Mouse (Mus musculus) liver, postnatal 0 days (tissue): ENCODE measurements around the gene Hsd17b3. TPM values are rescaled to one million over a fixed set of nuclear protein-coding genes. Genes with fewer than 3 reads are reported as not detected.

Experiments
- ATAC-seq: fragments of 200-750 bp; cut with Nextera tagmentation; 2 replicates; pipeline ENCODE4 v1.8.0; 2017; ENCODE audit warnings: mild to moderate bottlenecking, moderate library complexity
- DNase-seq: peaks from one replicate; pipeline ENCODE4 v3.0.0-alpha.2; 2016
- H3K27ac ChIP-seq: fragments of 300-500 bp; sonication (generic); 2 replicates; pipeline ENCODE4 v1.5.1; 2014; ENCODE audit warnings: antibody characterized with exemption, moderate library complexity, mild to moderate bottlenecking, low read depth
- H3K27me3 ChIP-seq: fragments of 300-500 bp; sonication (generic); 2 replicates; pipeline ENCODE4 v1.6.1; 2014; ENCODE audit warnings: low read length, control low read depth, mixed read lengths; ENCODE audit not compliant: insufficient read depth
- H3K36me3 ChIP-seq: fragments of 300-500 bp; sonication (generic); replicated peaks from 2 replicates; pipeline ENCODE4 v1.6.1; 2014; ENCODE audit warnings: mild to moderate bottlenecking, control low read depth, low read length, moderate library complexity, mixed read lengths; ENCODE audit not compliant: insufficient read depth
- H3K4me1 ChIP-seq: fragments of 300-500 bp; sonication (generic); 2 replicates; pipeline ENCODE4 v1.6.1; 2014; ENCODE audit warnings: antibody characterized with exemption, mild to moderate bottlenecking, control low read depth; ENCODE audit not compliant: insufficient read depth
- H3K4me2 ChIP-seq: fragments of 300-500 bp; sonication (generic); 2 replicates; pipeline ENCODE4 v1.6.1; 2014; ENCODE audit warnings: low read depth, mild to moderate bottlenecking, low read length, moderate library complexity, mixed read lengths
- H3K4me3 ChIP-seq: fragments of 300-500 bp; sonication (generic); 2 replicates; pipeline ENCODE4 v1.5.1; 2014; ENCODE audit warnings: low read depth, low read length
- H3K9ac ChIP-seq: fragments of 300-500 bp; sonication (generic); replicated peaks from 2 replicates; pipeline ENCODE4 v1.6.1; 2014; ENCODE audit warnings: mild to moderate bottlenecking, moderate library complexity
- H3K9me3 ChIP-seq: fragments of 300-500 bp; sonication (generic); 2 replicates; pipeline ENCODE4 v1.6.1; 2016; ENCODE audit warnings: mild to moderate bottlenecking, control low read depth, low read length, mixed read lengths
- CTCF ChIP-seq: sonication (generic); IDR thresholded peaks from 2 replicates; pipeline ENCODE4 v1.5.1; 2016; ENCODE audit warnings: antibody characterized with exemption, low read depth
- EP300 ChIP-seq: IDR thresholded peaks from 2 replicates; pipeline ENCODE4 v1.6.1; 2016; ENCODE audit warnings: antibody characterized with exemption, low read depth, mild to moderate bottlenecking
- WGBS: fragments of 180-500 bp; shearing (Covaris S2); extraction: QIAGEN DNeasy Blood & Tissue Kit; methylation state at CpG from one replicate; pipeline ENCODE4 v1.1.7; 2014; ENCODE audit not compliant: insufficient replicate concordance; 5-methylcytosine and 5-hydroxymethylcytosine counted together
- polyA plus RNA-seq: library from polyadenylated mRNA; unstranded; fragments of >200 nt; fragmentation: Nextera tagmentation; extraction: Ambion mirVana; gene quantifications from 2 replicates; pipeline ENCODE4 v1.2.1, GENCODE M21; 2015

The Hsd17b3 gene
- polyA plus RNA-seq, 1 experiment from 2014 or later = not detected

DNA sequence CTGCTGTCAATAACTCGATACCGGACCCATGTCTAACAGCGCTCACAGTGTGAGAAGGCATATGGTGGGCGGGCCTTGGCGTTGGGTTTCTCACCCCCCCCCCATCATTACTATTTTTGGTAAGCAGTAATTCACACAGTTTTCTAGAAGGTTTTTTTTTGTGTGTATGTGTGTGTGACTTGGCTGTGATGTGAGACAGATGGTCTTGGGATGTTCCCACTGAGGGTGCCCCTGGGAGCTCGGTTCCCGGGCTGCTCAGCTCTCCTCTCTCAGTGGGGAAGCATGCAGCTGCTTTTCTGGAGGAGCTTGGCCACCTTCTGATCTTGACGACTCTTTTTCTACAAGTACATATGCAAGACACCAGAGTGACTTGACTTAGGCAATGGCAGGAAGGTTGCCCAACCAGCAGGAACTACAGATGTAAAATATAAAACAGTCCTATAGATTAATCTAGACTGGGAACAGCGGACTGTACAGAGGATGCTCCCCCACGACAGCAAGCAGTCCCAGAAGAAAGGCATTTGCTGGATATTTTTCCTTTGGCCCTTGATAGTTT is 70.4 kb downstream of the Hsd17b3 start:
- TF ChIP-seq EP300 = no peak
- no peak for TF ChIP-seq CTCF

GRCm38 (mm10) chr13:64016048-64016447 is 73.0 kb downstream of the Hsd17b3 start:
- WGBS = 70% methylated on average over 4 of the region's 4 CpGs
- Histone ChIP-seq H3K9ac (no peak overlapping the region), H3K4me3 (no peak overlapping the region), H3K4me1 (no peaks in the 10 kb centered on the region), H3K4me2 (no peak overlapping the region), H3K27me3 (no peaks in the 10 kb centered on the region), H3K9me3 (no peaks in the 10 kb centered on the region), H3K27ac (no peak overlapping the region), H3K36me3 (no peaks in the 10 kb centered on the region)
- TF ChIP-seq CTCF (no peak), EP300 (no peak)
- ATAC-seq = no peak
- no peak for DNase-seq

More for the DNA sequence above, 70.4 kb downstream of the Hsd17b3 start:
- H3K27ac ChIP-seq = no peak overlapping the region
- ATAC-seq (no peak), DNase-seq (no peak)
- 78% methylated on average over 10 of the region's 10 CpGs for WGBS
- H3K9me3 ChIP-seq = no peaks in the 10 kb centered on the region
- H3K4me1 ChIP-seq = no peaks in the 10 kb centered on the region
- no peak overlapping the region for H3K4me2 ChIP-seq
- no peaks in the 10 kb centered on the region for H3K27me3 ChIP-seq
- H3K36me3 ChIP-seq = no peaks in the 10 kb centered on the region
- no peak overlapping the region for H3K4me3 ChIP-seq
- no peak overlapping the region for H3K9ac ChIP-seq

GRCm38 (mm10) chr13:64011157-64011556 is 77.9 kb downstream of the Hsd17b3 start:
- no peaks in the 10 kb centered on the region for H3K9me3 ChIP-seq
- no peak overlapping the region for H3K4me3 ChIP-seq
- no peaks in the 10 kb centered on the region for H3K27me3 ChIP-seq
- H3K9ac ChIP-seq = no peak overlapping the region
- DNase-seq (no peak), ATAC-seq (no peak)
- TF ChIP-seq CTCF (no peak), EP300 (no peak)
- no peaks in the 10 kb centered on the region for H3K4me1 ChIP-seq
- no peak overlapping the region for H3K4me2 ChIP-seq
- WGBS = 68% methylated on average over 4 of the region's 4 CpGs
- H3K36me3 ChIP-seq = no peaks in the 10 kb centered on the region
- no peak overlapping the region for H3K27ac ChIP-seq

Other genes with a start within 250 kb of the Hsd17b3 start
- gene Slc35d2, start 40.1 kb upstream of the Hsd17b3 start, polyA plus RNA-seq = 11.8 TPM in 2 replicates
- 9.8 and 11.7 TPM in 2 replicates for gene Zfp367, start 64.0 kb upstream of the Hsd17b3 start, polyA plus RNA-seq
- gene Habp4, start 72.6 kb upstream of the Hsd17b3 start, polyA plus RNA-seq = 9.0 and 11.9 TPM in 2 replicates
- 4.5 and 5.3 TPM in 2 replicates for gene Cdc14b, start 186.1 kb upstream of the Hsd17b3 start, polyA plus RNA-seq
- gene Aaed1, start 223.5 kb upstream of the Hsd17b3 start, polyA plus RNA-seq = 37.8 and 39.3 TPM in 2 replicates